ENCODE assay signal across 18 mouse cellular contexts in the genomic region with DNA sequence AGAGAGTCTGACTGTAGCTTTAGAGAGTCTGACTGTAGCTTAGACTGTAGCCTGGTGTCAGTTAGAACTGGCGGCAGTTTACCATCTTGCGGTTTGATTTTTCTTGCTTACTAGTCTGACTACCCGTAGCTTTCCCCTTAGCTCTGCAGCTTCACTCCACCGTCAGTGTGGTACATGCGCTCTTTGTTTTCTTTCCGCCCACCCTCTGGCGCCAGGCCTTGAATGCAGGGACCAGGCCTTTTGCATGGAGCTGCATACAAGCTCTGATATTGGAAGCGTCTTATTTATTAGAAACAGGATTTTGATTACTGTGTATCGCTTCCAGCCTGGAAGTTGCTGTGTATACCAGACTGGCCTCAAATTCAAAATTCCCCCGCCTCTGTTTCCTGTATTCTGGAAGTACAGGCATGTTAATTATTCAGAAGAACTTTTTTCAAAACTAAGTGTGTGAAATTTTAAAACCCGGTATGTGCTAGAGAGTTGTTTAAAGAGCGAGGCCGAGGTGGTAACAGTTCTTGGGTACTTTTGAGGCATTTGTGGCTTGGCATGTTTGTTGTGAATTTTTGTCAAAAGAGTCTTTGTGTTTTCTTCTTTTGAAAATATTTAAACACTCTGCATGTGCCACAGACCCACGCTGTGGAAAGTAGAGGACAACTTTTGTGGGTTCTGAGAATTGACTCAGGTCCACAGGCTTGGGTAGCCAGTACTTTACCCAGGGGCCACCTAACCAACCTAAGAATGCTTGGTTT. TPM values are rescaled to one million over a fixed set of nuclear protein-coding genes. Genes with fewer than 3 reads are reported as not detected.
DNase-seq lines count a peak whose midpoint lies in the region; ATAC-seq and TF ChIP-seq lines count a peak whose summit lies in the region.
"Had no signal": no experiment of that assay in that cellular context is flagged by ENCODE, and none has a peak within 500 bp of the region (broad histone marks: within the 10 kb centered on the region; RNA-seq: fewer than 3 reads in every experiment).

No protein-coding gene starts in this region.

- TF ChIP-seq CTCF in lung, adult 2 months (IDR thresholded peaks at IDR 0.05; ENCODE audit: insufficient read depth, low read length): no peak

- H3K4me3 ChIP-seq in hindbrain, embryonic 13.5 days: no peak overlapping the region
- H3K4me3 ChIP-seq in hindbrain, embryonic 14.5 days (replicated peaks; ENCODE audit: low read length): no peak overlapping the region
- H3K4me3 ChIP-seq in lung, adult 2 months (replicated peaks; ENCODE audit: extremely low read depth, low read depth, low read length): no peak overlapping the region
- H3K4me3 ChIP-seq in embryonic facial prominence, embryonic 15.5 days (replicated peaks): no peak overlapping the region
- H3K4me3 ChIP-seq: heart, embryonic 15.5 days; lung, embryonic 15.5 days; midbrain, embryonic 12.5 days had no signal

- H3K4me2 ChIP-seq in hindbrain, embryonic 13.5 days: no peak overlapping the region
- H3K4me2 ChIP-seq in hindbrain, embryonic 14.5 days (replicated peaks): no peak overlapping the region
- H3K4me2 ChIP-seq in embryonic facial prominence, embryonic 15.5 days (replicated peaks): no peak overlapping the region
- H3K4me2 ChIP-seq: heart, embryonic 15.5 days; liver, embryonic 11.5 days; lung, embryonic 15.5 days; midbrain, embryonic 12.5 days had no signal

- 82% methylated on average over 14 of the region's 14 CpGs for WGBS in hindbrain, embryonic 13.5 days
- 83% methylated on average over 14 of the region's 14 CpGs for WGBS in hindbrain, embryonic 14.5 days
- 64% methylated on average over 14 of the region's 14 CpGs for WGBS in lung, adult 2 months
- 61% methylated on average over 14 of the region's 14 CpGs for WGBS in embryonic facial prominence, embryonic 15.5 days

- H3K27me3 ChIP-seq in hindbrain, embryonic 13.5 days: no peaks in the 10 kb centered on the region
- H3K27me3 ChIP-seq in hindbrain, embryonic 14.5 days (ENCODE audit: control insufficient read depth, insufficient read depth, low read length): no peaks in the 10 kb centered on the region
- H3K27me3 ChIP-seq in embryonic facial prominence, embryonic 15.5 days: no peaks in the 10 kb centered on the region
- H3K27me3 ChIP-seq: heart, embryonic 15.5 days; lung, embryonic 15.5 days; midbrain, embryonic 12.5 days had no signal

- no peaks in the 10 kb centered on the region for H3K9me3 ChIP-seq in hindbrain, embryonic 13.5 days
- H3K9me3 ChIP-seq in hindbrain, embryonic 14.5 days (ENCODE audit: control insufficient read depth, low read length): no peaks in the 10 kb centered on the region
- no peaks in the 10 kb centered on the region for H3K9me3 ChIP-seq in embryonic facial prominence, embryonic 15.5 days (replicated peaks)
- H3K9me3 ChIP-seq: heart, embryonic 15.5 days; lung, embryonic 15.5 days; midbrain, embryonic 12.5 days had no signal

- H3K27ac ChIP-seq in hindbrain, embryonic 13.5 days: no peak overlapping the region
- H3K27ac ChIP-seq in hindbrain, embryonic 14.5 days: no peak overlapping the region
- H3K27ac ChIP-seq in embryonic facial prominence, embryonic 15.5 days (replicated peaks): peak overlapping the region; percentile 49
- H3K27ac ChIP-seq: heart, embryonic 15.5 days; lung, embryonic 15.5 days; midbrain, embryonic 12.5 days had no signal

- peaks cover 31% of the 10 kb centered on the region for H3K36me3 ChIP-seq in hindbrain, embryonic 13.5 days
- peaks cover 55% of the 10 kb centered on the region for H3K36me3 ChIP-seq in hindbrain, embryonic 14.5 days (replicated peaks; ENCODE audit: control insufficient read depth, insufficient read depth)
- peaks cover 8% of the 10 kb centered on the region; the same call in 1 of the 2 replicates for H3K36me3 ChIP-seq in embryonic facial prominence, embryonic 15.5 days

- 0 out of 2 replicates have a peak, but pooled peaks cover 5% of the 10 kb centered on the region for H3K4me1 ChIP-seq in hindbrain, embryonic 13.5 days (replicated peaks)
- no peaks in the 10 kb centered on the region for H3K4me1 ChIP-seq in hindbrain, embryonic 14.5 days (replicated peaks; ENCODE audit: control insufficient read depth, insufficient read depth, low read length)
- peaks cover 6% of the 10 kb centered on the region; the same call in 1 of the 2 replicates for H3K4me1 ChIP-seq in lung, adult 2 months (ENCODE audit: control insufficient read depth, insufficient read depth, low read length)
- peaks cover 27% of the 10 kb centered on the region for H3K4me1 ChIP-seq in embryonic facial prominence, embryonic 15.5 days
- H3K4me1 ChIP-seq: lung, embryonic 15.5 days had no signal

- H3K9ac ChIP-seq in hindbrain, embryonic 13.5 days: 0 out of 2 replicates have a peak overlapping the region, but pooled peaks have one; percentile 29
- no peak overlapping the region for H3K9ac ChIP-seq in hindbrain, embryonic 14.5 days
- no peak overlapping the region for H3K9ac ChIP-seq in embryonic facial prominence, embryonic 15.5 days
- H3K9ac ChIP-seq: heart, embryonic 15.5 days; lung, embryonic 15.5 days; midbrain, embryonic 12.5 days had no signal

- no peak for DNase-seq in hindbrain, embryonic 14.5 days (ENCODE audit: low spot score)
- DNase-seq in lung, postnatal 36 days: peak; percentile 30
- DNase-seq in lung, adult 2 months: no peak
- no peak for DNase-seq in liver
- no peak for DNase-seq in right cerebral cortex, postnatal 10 days (ENCODE audit: low spot score in 2 of 2)
- DNase-seq: adrenal gland, postnatal 36 days; B cell, adult 2 months; cerebellum, adult 18-20 months; heart, adult 18-20 months; kidney, adult 11 months; right cerebral cortex, postnatal 14 days; thymus, postnatal 4 days had no signal

- ATAC-seq in hindbrain, embryonic 13.5 days (ENCODE audit: low FRiP score): no peak
- ATAC-seq in hindbrain, embryonic 14.5 days (ENCODE audit: low FRiP score): no peak
- ATAC-seq in embryonic facial prominence, embryonic 15.5 days (ENCODE audit: insufficient number of reproducible peaks, low FRiP score, low TSS enrichment, low read depth): no peak

- no peak for TF ChIP-seq POLR2A in lung, adult 2 months (IDR thresholded peaks at IDR 0.05; ENCODE audit: borderline replicate concordance, extremely low read depth, low read depth, low read length)

RNA-seq across cellular contexts. Expression of a gene that starts 35.5 kb away (rescaled TPM):
- 47.1 and 49.5 TPM in 2 replicates for polyA plus RNA-seq in hindbrain, embryonic 13.5 days (2015; fragmentation: Nextera tagmentation; extraction: Ambion mirVana)
- 48.3 and 48.9 TPM in 2 replicates for polyA plus RNA-seq in hindbrain, embryonic 14.5 days (2014; fragmentation: Nextera tagmentation; extraction: Ambion mirVana)
- polyA plus RNA-seq in lung, adult 2 months (2012; rRNA removed): 43.5 and 48.8 TPM in 2 replicates
- polyA plus RNA-seq in embryonic facial prominence, embryonic 15.5 days (2015; fragmentation: Nextera tagmentation; extraction: Ambion mirVana): 59.1 and 66.0 TPM in 2 replicates

RNA-seq across cellular contexts. Expression of a gene that starts 36.3 kb away (rescaled TPM):
- polyA plus RNA-seq in hindbrain, embryonic 13.5 days (2015; fragmentation: Nextera tagmentation; extraction: Ambion mirVana): 21.1 and 24.0 TPM in 2 replicates
- 26.6 and 27.4 TPM in 2 replicates for polyA plus RNA-seq in hindbrain, embryonic 14.5 days (2014; fragmentation: Nextera tagmentation; extraction: Ambion mirVana)
- 22.0 and 31.3 TPM in 2 replicates for polyA plus RNA-seq in lung, adult 2 months (2012; rRNA removed)
- 18.2 and 18.7 TPM in 2 replicates for polyA plus RNA-seq in embryonic facial prominence, embryonic 15.5 days (2015; fragmentation: Nextera tagmentation; extraction: Ambion mirVana)
